Mouse (Mus musculus) lung, embryonic 15.5 days (tissue): Measurements from ENCODE around the gene Tspan4. TPM values are rescaled to one million over a fixed set of nuclear protein-coding genes. Genes with fewer than 3 reads are reported as not detected.

Experiments used
- ATAC-seq: fragments of 200-750 bp; cut with Nextera tagmentation; 2 replicates; pipeline ENCODE4 v1.8.0; 2017; ENCODE audit warnings: moderate number of reproducible peaks, borderline replicate concordance; ENCODE audit not compliant: low FRiP score, low TSS enrichment; ENCODE audit errors: extremely low read depth
- H3K27ac ChIP-seq: fragments of 300-500 bp; sonication (generic); 2 replicates; pipeline ENCODE4 v1.5.1; 2015; ENCODE audit warnings: moderate library complexity, mild to moderate bottlenecking, inconsistent platforms
- H3K27me3 ChIP-seq: fragments of 300-500 bp; sonication (generic); 2 replicates; pipeline ENCODE4 v1.6.1; 2015; ENCODE audit warnings: inconsistent platforms
- H3K36me3 ChIP-seq: fragments of 300-500 bp; sonication (generic); 2 replicates; pipeline ENCODE4 v1.6.1; 2015; ENCODE audit warnings: inconsistent platforms
- H3K4me1 ChIP-seq: fragments of 300-500 bp; sonication (generic); 2 replicates; pipeline ENCODE4 v1.6.1; 2015; ENCODE audit warnings: inconsistent platforms
- H3K4me2 ChIP-seq: fragments of 300-500 bp; sonication (generic); 2 replicates; pipeline ENCODE4 v1.6.1; 2015; ENCODE audit warnings: inconsistent platforms, mild to moderate bottlenecking, moderate library complexity
- H3K4me3 ChIP-seq: fragments of 300-500 bp; sonication (generic); 2 replicates; pipeline ENCODE4 v1.5.1; 2015; ENCODE audit warnings: mild to moderate bottlenecking, inconsistent platforms
- H3K9ac ChIP-seq: fragments of 300-500 bp; sonication (generic); 2 replicates; pipeline ENCODE4 v1.6.1; 2015; ENCODE audit warnings: inconsistent platforms
- H3K9me3 ChIP-seq: fragments of 300-500 bp; sonication (generic); 2 replicates; pipeline ENCODE4 v1.6.1; 2016; ENCODE audit warnings: inconsistent platforms
- WGBS: fragments of 180-500 bp; shearing (Covaris S2); methylation state at CpG from one replicate; pipeline ENCODE4 v1.1.7; 2015; 5-methylcytosine and 5-hydroxymethylcytosine counted together
- polyA plus RNA-seq: library from polyadenylated mRNA; unstranded; fragments of >200 nt; fragmentation: Nextera tagmentation; extraction: Ambion mirVana; gene quantifications from 2 replicates; pipeline ENCODE4 v1.2.1, GENCODE M21; 2015

Gene Tspan4
- polyA plus RNA-seq, 1 experiment from 2014 or later, result 96.9 TPM

GRCm38 (mm10) chr7:141501820-141502555 lies 26.9 kb downstream of the Tspan4 start:
- no peaks in the 10 kb centered on the region for H3K27me3 ChIP-seq
- H3K27ac ChIP-seq, result no peak overlapping the region
- no peaks in the 10 kb centered on the region for H3K9me3 ChIP-seq
- no peak overlapping the region for H3K9ac ChIP-seq
- H3K4me1 ChIP-seq, result no peaks in the 10 kb centered on the region
- WGBS, result 81% methylated on average over 7 of the region's 7 CpGs
- no peak for ATAC-seq
- H3K36me3 ChIP-seq, result no peaks in the 10 kb centered on the region
- H3K4me3 ChIP-seq, result no peak overlapping the region
- no peak overlapping the region for H3K4me2 ChIP-seq

GRCm38 (mm10) chr7:141502556-141502905 lies 27.5 kb downstream of the Tspan4 start:
- Histone ChIP-seq H3K9me3 (no peaks in the 10 kb centered on the region), H3K4me1 (no peaks in the 10 kb centered on the region), H3K4me2 (no peak overlapping the region), H3K27me3 (no peaks in the 10 kb centered on the region), H3K9ac (no peak overlapping the region), H3K27ac (no peak overlapping the region), H3K36me3 (no peaks in the 10 kb centered on the region), H3K4me3 (no peak overlapping the region)
- WGBS, result 88% methylated on average over 5 of the region's 5 CpGs
- ATAC-seq, result no peak

- Histone ChIP-seq H3K36me3 (0 out of 2 replicates have a peak, but pooled peaks cover 4% of the 10 kb centered on the region), H3K9ac (no peak overlapping the region), H3K9me3 (no peaks in the 10 kb centered on the region), H3K4me1 (no peaks in the 10 kb centered on the region), H3K4me3 (no peak overlapping the region), H3K27ac (no peak overlapping the region), H3K4me2 (no peak overlapping the region), H3K27me3 (no peaks in the 10 kb centered on the region)
- WGBS, result 67% methylated on average over 2 of the region's 2 CpGs
- ATAC-seq, result no peak
These were observed 31.2 kb downstream of the Tspan4 start for GRCm38 (mm10) chr7:141506278-141506677.

GRCm38 (mm10) chr7:141508160-141508559 lies 33.1 kb downstream of the Tspan4 start:
- Histone ChIP-seq H3K4me3 (no peak overlapping the region), H3K9ac (no peak overlapping the region), H3K4me1 (no peaks in the 10 kb centered on the region), H3K4me2 (no peak overlapping the region), H3K36me3 (0 out of 2 replicates have a peak, but pooled peaks cover 4% of the 10 kb centered on the region), H3K27ac (no peak overlapping the region), H3K9me3 (no peaks in the 10 kb centered on the region), H3K27me3 (no peaks in the 10 kb centered on the region)
- ATAC-seq, result no peak

GRCm38 (mm10) chr7:141510196-141510595 lies 35.2 kb downstream of the Tspan4 start:
- ATAC-seq, result no peak
- Histone ChIP-seq H3K36me3 (0 out of 2 replicates have a peak, but pooled peaks cover 4% of the 10 kb centered on the region), H3K9ac (no peak overlapping the region), H3K4me2 (no peak overlapping the region), H3K27me3 (no peaks in the 10 kb centered on the region), H3K4me3 (no peak overlapping the region), H3K9me3 (no peaks in the 10 kb centered on the region), H3K4me1 (no peaks in the 10 kb centered on the region), H3K27ac (no peak overlapping the region)
- 83% methylated on average over 5 of the region's 5 CpGs for WGBS

- Histone ChIP-seq H3K36me3 (0 out of 2 replicates have a peak, but pooled peaks cover 4% of the 10 kb centered on the region), H3K4me3 (no peak overlapping the region), H3K27me3 (no peaks in the 10 kb centered on the region), H3K9me3 (no peaks in the 10 kb centered on the region), H3K4me2 (no peak overlapping the region), H3K9ac (no peak overlapping the region), H3K27ac (no peak overlapping the region), H3K4me1 (no peaks in the 10 kb centered on the region)
- ATAC-seq, result no peak
- WGBS, result 71% methylated on average over 8 of the region's 8 CpGs
These were observed 35.7 kb downstream of the Tspan4 start for GRCm38 (mm10) chr7:141510681-141511191.

GRCm38 (mm10) chr7:141517638-141518037 lies 42.6 kb downstream of the Tspan4 start:
- Histone ChIP-seq H3K4me1 (no peaks in the 10 kb centered on the region), H3K4me2 (no peak overlapping the region), H3K36me3 (peaks cover 13% of the 10 kb centered on the region; the same call in 1 of the 2 replicates), H3K9me3 (no peaks in the 10 kb centered on the region), H3K27ac (no peak overlapping the region), H3K27me3 (no peaks in the 10 kb centered on the region), H3K4me3 (no peak overlapping the region), H3K9ac (no peak overlapping the region)
- 86% methylated on average over 4 of the region's 4 CpGs for WGBS
- no peak for ATAC-seq

- ATAC-seq, result no peak
- Histone ChIP-seq H3K27me3 (no peaks in the 10 kb centered on the region), H3K9ac (no peak overlapping the region), H3K4me3 (no peak overlapping the region), H3K9me3 (no peaks in the 10 kb centered on the region), H3K36me3 (peaks cover 13% of the 10 kb centered on the region; the same call in 1 of the 2 replicates), H3K4me1 (no peaks in the 10 kb centered on the region), H3K4me2 (no peak overlapping the region), H3K27ac (no peak overlapping the region)
- WGBS, result 88% methylated on average over 5 of the region's 5 CpGs
These were observed 43.3 kb downstream of the Tspan4 start for GRCm38 (mm10) chr7:141518296-141518695.

GRCm38 (mm10) chr7:141518926-141519325 lies 43.9 kb downstream of the Tspan4 start:
- Histone ChIP-seq H3K4me3 (no peak overlapping the region), H3K27ac (no peak overlapping the region), H3K9ac (no peak overlapping the region), H3K27me3 (no peaks in the 10 kb centered on the region), H3K9me3 (no peaks in the 10 kb centered on the region), H3K4me2 (no peak overlapping the region), H3K36me3 (peaks cover 13% of the 10 kb centered on the region; the same call in 1 of the 2 replicates), H3K4me1 (no peaks in the 10 kb centered on the region)
- WGBS, result 72% methylated on average over 3 of the region's 3 CpGs
- no peak for ATAC-seq

GRCm38 (mm10) chr7:141519795-141520194 lies 44.8 kb downstream of the Tspan4 start:
- peaks cover 13% of the 10 kb centered on the region; the same call in 1 of the 2 replicates for H3K36me3 ChIP-seq
- no peak overlapping the region for H3K27ac ChIP-seq
- no peak overlapping the region for H3K9ac ChIP-seq
- no peak overlapping the region for H3K4me3 ChIP-seq
- H3K27me3 ChIP-seq, result no peaks in the 10 kb centered on the region
- ATAC-seq, result no peak
- H3K4me2 ChIP-seq, result no peak overlapping the region
- H3K9me3 ChIP-seq, result no peaks in the 10 kb centered on the region
- WGBS, result 78% methylated on average over 1 of the region's 1 CpGs
- H3K4me1 ChIP-seq, result no peaks in the 10 kb centered on the region

- H3K4me2 ChIP-seq, result no peak overlapping the region
- no peaks in the 10 kb centered on the region for H3K4me1 ChIP-seq
- no peaks in the 10 kb centered on the region for H3K27me3 ChIP-seq
- peaks cover 19% of the 10 kb centered on the region for H3K36me3 ChIP-seq
- WGBS, result 27% methylated on average over 4 of the region's 4 CpGs
- H3K27ac ChIP-seq, result no peak overlapping the region
- H3K9me3 ChIP-seq, result no peaks in the 10 kb centered on the region
- H3K9ac ChIP-seq, result no peak overlapping the region
- no peak overlapping the region for H3K4me3 ChIP-seq
- no peak for ATAC-seq
These were observed 48.0 kb downstream of the Tspan4 start for GRCm38 (mm10) chr7:141523007-141523406.

- Histone ChIP-seq H3K27ac (no peak overlapping the region), H3K9me3 (no peaks in the 10 kb centered on the region), H3K4me1 (no peaks in the 10 kb centered on the region), H3K4me2 (no peak overlapping the region), H3K27me3 (no peaks in the 10 kb centered on the region), H3K9ac (no peak overlapping the region), H3K36me3 (peaks cover 25% of the 10 kb centered on the region), H3K4me3 (no peak overlapping the region)
- no peak for ATAC-seq
- 83% methylated on average over 4 of the region's 4 CpGs for WGBS
These were observed 49.2 kb downstream of the Tspan4 start for GRCm38 (mm10) chr7:141524271-141524670.
